Mouse (Mus musculus) embryonic facial prominence, embryonic 15.5 days (tissue): ENCODE results near the gene Akr1b3. TPM values are rescaled to one million over a fixed set of nuclear protein-coding genes. Genes with fewer than 3 reads are reported as not detected.
A peak's percentile ranks its signal among the peaks of the same experiment; 100 is the strongest.

Source experiments
- ATAC-seq: fragments of 200-750 bp; cut with Nextera tagmentation; 2 replicates; pipeline ENCODE4 v1.8.0; 2017; ENCODE audit warnings: low read depth, moderate TSS enrichment; ENCODE audit not compliant: insufficient number of reproducible peaks, low FRiP score, low TSS enrichment
- H3K27ac ChIP-seq: fragments of 300-500 bp; sonication (generic); replicated peaks from 2 replicates; pipeline ENCODE4 v1.5.1; 2015; ENCODE audit warnings: mild to moderate bottlenecking, inconsistent platforms
- H3K27me3 ChIP-seq: fragments of 300-500 bp; sonication (generic); 2 replicates; pipeline ENCODE4 v1.6.1; 2015; ENCODE audit warnings: inconsistent platforms
- H3K36me3 ChIP-seq: fragments of 300-500 bp; sonication (generic); 2 replicates; pipeline ENCODE4 v1.6.1; 2015; ENCODE audit warnings: mild to moderate bottlenecking, inconsistent platforms
- H3K4me1 ChIP-seq: fragments of 300-500 bp; sonication (generic); 2 replicates; pipeline ENCODE4 v1.6.1; 2015; ENCODE audit warnings: inconsistent platforms
- H3K4me2 ChIP-seq: fragments of 300-500 bp; sonication (generic); replicated peaks from 2 replicates; pipeline ENCODE4 v1.6.1; 2015; ENCODE audit warnings: mild to moderate bottlenecking, inconsistent platforms
- H3K4me3 ChIP-seq: fragments of 300-500 bp; sonication (generic); replicated peaks from 2 replicates; pipeline ENCODE4 v1.5.1; 2015; ENCODE audit warnings: mild to moderate bottlenecking, inconsistent platforms
- H3K9ac ChIP-seq: fragments of 300-500 bp; sonication (generic); 2 replicates; pipeline ENCODE4 v1.6.1; 2015; ENCODE audit warnings: inconsistent platforms
- H3K9me3 ChIP-seq: fragments of 300-500 bp; sonication (generic); replicated peaks from 2 replicates; pipeline ENCODE4 v1.6.1; 2016; ENCODE audit warnings: inconsistent platforms
- WGBS: fragments of 180-500 bp; shearing (Covaris S2); methylation state at CpG from one replicate; pipeline ENCODE4 v1.1.7; 2015; 5-methylcytosine and 5-hydroxymethylcytosine counted together
- polyA plus RNA-seq: library from polyadenylated mRNA; unstranded; fragments of >200 nt; fragmentation: Nextera tagmentation; extraction: Ambion mirVana; gene quantifications from 2 replicates; pipeline ENCODE4 v1.2.1, GENCODE M21; 2015

Akr1b3 gene
- polyA plus RNA-seq, 1 experiment from 2014 or later: 156 TPM

DNA sequence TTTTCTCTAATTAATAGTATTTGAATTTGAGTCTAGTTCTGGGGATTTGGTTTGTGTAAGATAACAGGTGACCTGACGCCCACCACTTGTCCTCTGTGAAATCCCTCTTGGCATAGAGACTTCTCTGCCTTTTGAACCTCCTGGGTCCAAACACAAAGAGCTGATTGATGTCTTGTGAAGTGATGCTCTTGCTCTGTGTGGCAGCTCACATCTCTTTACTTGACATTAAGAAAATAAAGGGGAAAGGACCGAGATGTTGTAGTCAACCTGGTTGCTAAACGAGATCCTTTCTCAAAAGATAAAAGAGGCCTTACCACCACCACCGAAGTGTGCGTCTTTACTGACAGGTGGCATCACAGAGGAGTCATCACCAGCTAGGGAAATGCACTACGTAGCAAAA, 1.4 kb upstream of the Akr1b3 start:
- Histone ChIP-seq H3K4me2 (no peak overlapping the region), H3K27ac (no peak overlapping the region), H3K4me1 (peaks cover 15% of the 10 kb centered on the region), H3K9me3 (no peaks in the 10 kb centered on the region), H3K4me3 (no peak overlapping the region), H3K36me3 (no peaks in the 10 kb centered on the region), H3K27me3 (no peaks in the 10 kb centered on the region), H3K9ac (no peak overlapping the region)
- WGBS: 73% methylated on average over 6 of the region's 6 CpGs
- no peak for ATAC-seq

DNA sequence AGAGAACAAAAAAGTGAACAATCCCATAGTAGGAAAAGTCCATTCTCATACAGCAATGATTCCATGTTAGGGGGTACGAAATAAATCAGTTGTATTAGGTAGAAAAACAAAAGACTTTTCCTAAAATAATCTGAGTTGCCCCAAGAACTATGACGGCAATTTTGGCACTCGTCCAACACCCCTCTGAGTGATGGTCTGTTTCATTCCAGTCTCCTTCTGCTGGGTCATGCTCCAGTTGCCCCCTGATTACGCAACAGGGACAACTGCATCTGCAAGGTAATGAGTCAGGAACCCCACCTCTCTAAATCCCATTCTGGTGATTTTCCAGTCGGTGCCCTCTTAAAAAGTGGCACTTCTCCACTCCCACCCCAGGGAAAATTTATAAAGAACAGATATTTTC, 894 bp upstream of the Akr1b3 start:
- 0 out of 2 replicates have a peak overlapping the region, but pooled peaks have one; percentile 2 for H3K4me2 ChIP-seq
- no peak overlapping the region for H3K27ac ChIP-seq
- no peak overlapping the region for H3K4me3 ChIP-seq
- H3K4me1 ChIP-seq: peaks cover 19% of the 10 kb centered on the region
- H3K27me3 ChIP-seq: no peaks in the 10 kb centered on the region
- H3K36me3 ChIP-seq: no peaks in the 10 kb centered on the region
- ATAC-seq: no peak
- no peak overlapping the region for H3K9ac ChIP-seq
- 42% methylated on average over 5 of the region's 5 CpGs for WGBS
- H3K9me3 ChIP-seq: no peaks in the 10 kb centered on the region

DNA sequence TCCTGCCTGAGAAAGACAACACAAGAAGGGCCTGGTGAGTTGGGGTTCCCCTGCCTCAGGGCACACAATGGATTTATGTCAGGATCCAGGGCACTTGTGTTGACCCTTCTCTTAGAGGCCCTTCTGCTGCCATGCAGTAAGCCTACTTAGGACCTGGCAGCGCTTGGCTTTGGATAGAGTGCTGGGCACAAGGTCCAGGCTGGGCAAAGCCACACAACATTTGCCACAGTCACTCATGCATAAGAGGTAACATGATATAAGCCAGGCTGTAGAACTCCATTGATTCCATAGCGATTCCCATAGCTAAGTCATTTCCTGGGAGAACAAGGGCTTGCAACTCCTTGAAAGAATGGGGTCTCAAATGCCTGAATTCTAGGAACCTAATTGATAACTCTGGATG, 3.4 kb downstream of the Akr1b3 start:
- Histone ChIP-seq H3K4me1 (peaks cover 20% of the 10 kb centered on the region), H3K9ac (no peak overlapping the region), H3K27ac (no peak overlapping the region), H3K4me2 (no peak overlapping the region), H3K27me3 (no peaks in the 10 kb centered on the region), H3K9me3 (no peaks in the 10 kb centered on the region), H3K36me3 (peaks cover 27% of the 10 kb centered on the region), H3K4me3 (no peak overlapping the region)
- no peak for ATAC-seq
- WGBS: 91% methylated on average over 2 of the region's 2 CpGs

DNA sequence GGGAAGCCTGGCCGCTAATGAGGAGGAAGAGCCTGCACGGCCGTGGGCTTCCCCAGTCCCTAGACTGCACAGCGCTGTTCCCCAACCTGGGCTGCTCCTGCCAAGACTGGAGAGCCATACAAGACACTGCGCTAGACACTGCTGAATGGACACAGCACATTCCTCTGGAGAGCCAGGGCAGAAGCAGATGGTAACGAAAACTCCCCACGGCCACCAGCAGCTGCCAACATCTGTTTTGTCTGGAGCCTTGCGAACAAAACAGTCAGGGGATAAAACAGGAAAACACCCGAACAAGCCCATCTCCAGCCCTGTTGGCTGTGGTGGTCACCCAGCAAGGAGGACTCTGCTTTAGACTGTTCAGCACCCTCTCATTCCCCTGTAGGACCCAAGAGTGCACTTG, 3.9 kb downstream of the Akr1b3 start:
- ATAC-seq: no peak
- 58% methylated on average over 9 of the region's 9 CpGs for WGBS

DNA sequence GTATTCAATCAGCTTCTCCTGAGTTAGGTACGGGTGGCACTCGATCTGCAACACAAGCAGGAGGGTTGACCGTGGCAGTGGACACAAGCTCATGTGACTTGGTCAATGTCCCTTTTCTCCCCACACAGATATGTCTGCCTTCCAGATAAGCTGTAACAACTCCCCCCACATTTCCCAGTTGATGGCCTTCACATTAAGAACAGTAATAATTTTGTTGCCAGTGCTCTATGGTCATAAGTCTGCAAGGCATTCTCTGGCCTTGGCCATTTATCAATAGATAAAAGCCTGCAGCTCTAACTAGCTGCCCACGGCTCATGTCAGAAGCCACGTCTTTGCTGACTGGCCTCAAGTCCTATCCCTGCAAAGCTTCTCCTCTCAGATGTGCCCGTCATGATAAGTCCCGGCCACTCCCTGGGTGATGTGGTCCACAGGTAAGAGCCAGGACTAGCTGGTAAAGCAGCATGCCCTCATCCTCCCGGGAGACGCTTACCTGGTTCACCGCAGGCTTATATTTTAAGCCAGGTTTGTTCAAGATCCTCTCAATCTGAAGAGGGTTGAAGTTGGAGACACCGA, 7.2 kb downstream of the Akr1b3 start:
- WGBS: 94% methylated on average over 11 of the region's 11 CpGs
- no peak for ATAC-seq
- H3K9me3 ChIP-seq: no peaks in the 10 kb centered on the region
- no peaks in the 10 kb centered on the region for H3K27me3 ChIP-seq
- no peak overlapping the region for H3K4me3 ChIP-seq
- H3K4me1 ChIP-seq: 0 out of 2 replicates have a peak, but pooled peaks cover 10% of the 10 kb centered on the region
- H3K9ac ChIP-seq: no peak overlapping the region
- peaks cover 50% of the 10 kb centered on the region for H3K36me3 ChIP-seq
- no peak overlapping the region for H3K4me2 ChIP-seq
- H3K27ac ChIP-seq: no peak overlapping the region

More for the DNA sequence above, 3.9 kb downstream of the Akr1b3 start:
- no peak overlapping the region for H3K4me2 ChIP-seq
- H3K36me3 ChIP-seq: peaks cover 32% of the 10 kb centered on the region
- H3K9ac ChIP-seq: no peak overlapping the region
- no peak overlapping the region for H3K27ac ChIP-seq
- no peaks in the 10 kb centered on the region for H3K9me3 ChIP-seq
- peaks cover 20% of the 10 kb centered on the region for H3K4me1 ChIP-seq
- H3K4me3 ChIP-seq: no peak overlapping the region
- no peaks in the 10 kb centered on the region for H3K27me3 ChIP-seq

DNA sequence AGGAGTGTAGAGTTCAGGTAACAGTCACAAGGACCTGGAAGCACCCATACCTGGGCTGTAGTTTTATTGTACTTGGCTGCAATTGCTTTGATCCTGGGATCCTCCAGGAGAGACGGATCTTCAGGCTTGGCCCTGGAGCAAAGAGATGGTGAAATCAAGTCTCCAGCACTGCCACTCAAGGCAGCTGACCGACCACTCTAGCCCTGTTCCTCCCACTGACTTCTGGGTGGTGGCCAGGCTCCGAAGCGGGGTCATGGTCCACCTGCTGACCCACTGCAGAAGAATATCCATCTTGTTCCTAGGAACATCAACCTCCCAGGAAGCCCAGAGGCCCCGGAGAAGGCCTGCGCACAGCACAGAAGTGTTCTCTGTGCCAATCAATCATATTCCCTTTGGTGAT, 7.8 kb downstream of the Akr1b3 start:
- no peak overlapping the region for H3K4me3 ChIP-seq
- no peak overlapping the region for H3K27ac ChIP-seq
- no peaks in the 10 kb centered on the region for H3K9me3 ChIP-seq
- no peak overlapping the region for H3K4me2 ChIP-seq
- H3K27me3 ChIP-seq: no peaks in the 10 kb centered on the region
- H3K36me3 ChIP-seq: peaks cover 51% of the 10 kb centered on the region
- ATAC-seq: no peak
- WGBS: 95% methylated on average over 6 of the region's 6 CpGs
- H3K4me1 ChIP-seq: 0 out of 2 replicates have a peak, but pooled peaks cover 10% of the 10 kb centered on the region
- no peak overlapping the region for H3K9ac ChIP-seq

DNA sequence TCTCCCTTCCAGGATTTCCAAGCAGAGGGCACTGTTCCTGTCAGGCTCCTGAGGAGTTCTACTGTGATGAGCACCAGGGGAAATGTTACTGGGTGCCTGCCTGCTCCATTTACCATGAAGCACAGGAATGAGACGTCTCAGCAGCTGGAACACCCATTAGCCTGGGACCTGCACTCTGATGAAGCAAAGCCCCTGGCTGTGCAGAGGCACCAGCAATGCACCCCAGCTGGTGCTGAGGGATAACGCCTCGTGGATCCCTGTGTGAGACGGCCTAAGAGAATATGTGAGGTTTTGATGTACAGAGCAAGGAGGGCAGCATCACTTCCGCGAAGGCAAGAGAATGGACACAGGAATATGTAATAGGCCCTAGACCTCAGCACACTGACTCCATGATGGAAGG, 10.5 kb downstream of the Akr1b3 start:
- Histone ChIP-seq H3K4me1 (no peaks in the 10 kb centered on the region), H3K9ac (no peak overlapping the region), H3K27ac (no peak overlapping the region), H3K27me3 (no peaks in the 10 kb centered on the region), H3K36me3 (peaks cover 53% of the 10 kb centered on the region), H3K9me3 (no peaks in the 10 kb centered on the region), H3K4me2 (no peak overlapping the region), H3K4me3 (no peak overlapping the region)
- 86% methylated on average over 6 of the region's 6 CpGs for WGBS
- ATAC-seq: no peak

DNA sequence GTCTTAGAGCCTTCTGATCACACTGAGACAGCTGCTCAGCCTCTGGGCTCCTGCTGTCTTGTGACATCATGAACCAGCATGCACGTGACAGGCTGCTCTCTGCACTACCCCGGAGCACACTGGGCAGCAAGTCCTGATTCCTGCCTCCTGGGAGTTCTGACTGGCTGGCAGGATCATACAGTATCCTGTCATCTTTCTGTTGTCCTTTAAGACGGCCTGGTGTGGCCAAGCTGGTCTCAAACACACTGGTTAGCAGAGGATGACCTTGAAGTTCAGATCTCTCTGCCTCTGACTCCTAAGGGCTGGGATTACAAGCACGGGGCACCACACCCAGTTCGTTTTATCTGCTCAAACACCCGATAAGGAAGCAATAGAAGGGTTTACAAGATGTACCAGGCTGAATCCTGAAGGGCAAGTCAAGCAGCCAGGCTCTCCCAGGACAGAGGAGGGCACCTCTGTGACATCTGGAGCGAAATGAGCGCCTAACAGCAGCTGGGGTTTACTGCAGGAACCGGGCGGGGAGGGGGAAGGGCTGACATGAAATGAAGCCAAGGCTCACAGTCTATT, 12.5 kb downstream of the Akr1b3 start:
- Histone ChIP-seq H3K4me3 (no peak overlapping the region), H3K27ac (no peak overlapping the region), H3K27me3 (no peaks in the 10 kb centered on the region), H3K4me1 (no peaks in the 10 kb centered on the region), H3K36me3 (peaks cover 35% of the 10 kb centered on the region; the same call in 1 of the 2 replicates), H3K9ac (no peak overlapping the region), H3K4me2 (no peak overlapping the region), H3K9me3 (no peaks in the 10 kb centered on the region)
- 64% methylated on average over 10 of the region's 10 CpGs for WGBS
- no peak for ATAC-seq

DNA sequence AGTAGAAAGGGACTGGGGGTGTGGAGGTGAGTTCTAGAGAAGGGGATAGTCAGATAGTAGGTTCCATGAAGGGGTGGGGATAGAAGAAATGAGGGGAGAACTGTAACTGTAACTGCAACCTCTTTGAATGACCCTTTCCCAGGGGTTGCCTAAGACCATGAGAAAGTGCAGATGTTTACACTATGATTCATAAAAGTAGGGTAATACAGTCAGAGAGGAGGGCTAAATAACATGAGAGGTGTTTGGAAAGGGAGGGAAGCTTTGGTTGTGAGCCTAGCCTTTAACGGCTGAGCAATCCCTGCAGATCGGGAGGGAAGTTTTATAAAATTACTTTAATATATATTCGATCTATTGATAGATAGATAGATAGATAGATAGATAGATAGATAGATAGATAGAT, 20.2 kb downstream of the Akr1b3 start:
- no peak overlapping the region for H3K27ac ChIP-seq
- H3K4me3 ChIP-seq: no peak overlapping the region
- no peaks in the 10 kb centered on the region for H3K4me1 ChIP-seq
- no peaks in the 10 kb centered on the region for H3K9me3 ChIP-seq
- WGBS: 91% methylated on average over 3 of the region's 3 CpGs
- H3K36me3 ChIP-seq: no peaks in the 10 kb centered on the region
- ATAC-seq: no peak
- H3K4me2 ChIP-seq: no peak overlapping the region
- H3K27me3 ChIP-seq: no peaks in the 10 kb centered on the region
- no peak overlapping the region for H3K9ac ChIP-seq

DNA sequence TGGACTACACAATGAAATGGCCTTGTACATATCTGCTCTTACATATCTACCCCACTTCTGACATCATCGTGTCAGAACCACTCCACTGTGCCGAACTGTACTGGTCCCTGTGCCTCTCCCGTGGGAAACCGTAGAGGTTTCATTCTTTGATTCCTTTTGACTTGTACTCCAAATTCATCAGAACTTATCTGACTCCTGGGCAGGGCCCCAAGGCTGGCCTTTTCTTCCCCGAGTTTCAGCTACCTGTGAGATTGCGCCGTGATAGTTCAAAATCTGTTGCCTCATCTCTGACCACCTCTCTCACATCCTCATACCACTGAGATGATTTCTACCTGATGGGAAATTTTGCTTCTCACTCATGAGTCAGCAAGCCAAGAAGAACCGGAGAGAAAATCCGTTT, 21.8 kb downstream of the Akr1b3 start:
- H3K9me3 ChIP-seq: no peaks in the 10 kb centered on the region
- H3K4me2 ChIP-seq: no peak overlapping the region
- no peak overlapping the region for H3K4me3 ChIP-seq
- no peak overlapping the region for H3K27ac ChIP-seq
- H3K27me3 ChIP-seq: no peaks in the 10 kb centered on the region
- H3K9ac ChIP-seq: no peak overlapping the region
- H3K36me3 ChIP-seq: no peaks in the 10 kb centered on the region
- WGBS: 78% methylated on average over 9 of the region's 9 CpGs
- H3K4me1 ChIP-seq: no peaks in the 10 kb centered on the region
- ATAC-seq: no peak

DNA sequence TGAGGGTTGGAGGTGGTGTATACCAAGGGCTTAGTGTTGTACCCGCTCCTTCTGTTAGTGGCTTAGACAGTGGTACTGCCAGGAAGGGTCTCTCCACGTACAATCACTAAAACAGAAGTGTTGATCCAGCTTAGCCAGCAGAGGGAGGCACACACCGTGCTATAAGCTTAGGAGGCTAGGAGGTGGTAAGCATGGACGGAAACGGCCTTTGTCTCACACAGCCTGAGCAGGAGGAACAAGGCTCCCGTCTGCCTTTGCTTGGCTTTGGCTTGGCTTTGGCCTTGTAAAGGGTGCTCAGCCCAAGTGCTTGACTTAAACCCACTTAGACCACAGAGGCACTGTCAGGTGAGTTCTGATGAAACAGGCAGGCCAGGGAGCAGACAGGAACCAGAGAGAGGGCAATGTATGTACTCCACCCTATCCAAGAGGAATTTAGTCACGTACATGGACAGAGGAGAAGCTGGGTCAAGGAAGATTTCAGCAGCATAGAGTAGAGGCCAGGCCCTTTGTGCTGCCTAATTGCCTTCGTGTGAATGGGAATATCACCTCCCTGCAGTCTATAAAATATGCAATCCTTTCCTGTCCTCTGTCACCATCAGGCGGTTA, 24.3 kb downstream of the Akr1b3 start:
- Histone ChIP-seq H3K36me3 (no peaks in the 10 kb centered on the region), H3K4me3 (no peak overlapping the region), H3K9ac (no peak overlapping the region), H3K27ac (no peak overlapping the region), H3K4me2 (peak overlapping the region; percentile 10), H3K27me3 (no peaks in the 10 kb centered on the region), H3K4me1 (no peaks in the 10 kb centered on the region), H3K9me3 (no peaks in the 10 kb centered on the region)
- peak; percentile 87 for ATAC-seq
- WGBS: 30% methylated on average over 9 of the region's 9 CpGs
